Mouse (Mus musculus): Measurements from ENCODE around the gene Hhat.

Hhat gene

DNA sequence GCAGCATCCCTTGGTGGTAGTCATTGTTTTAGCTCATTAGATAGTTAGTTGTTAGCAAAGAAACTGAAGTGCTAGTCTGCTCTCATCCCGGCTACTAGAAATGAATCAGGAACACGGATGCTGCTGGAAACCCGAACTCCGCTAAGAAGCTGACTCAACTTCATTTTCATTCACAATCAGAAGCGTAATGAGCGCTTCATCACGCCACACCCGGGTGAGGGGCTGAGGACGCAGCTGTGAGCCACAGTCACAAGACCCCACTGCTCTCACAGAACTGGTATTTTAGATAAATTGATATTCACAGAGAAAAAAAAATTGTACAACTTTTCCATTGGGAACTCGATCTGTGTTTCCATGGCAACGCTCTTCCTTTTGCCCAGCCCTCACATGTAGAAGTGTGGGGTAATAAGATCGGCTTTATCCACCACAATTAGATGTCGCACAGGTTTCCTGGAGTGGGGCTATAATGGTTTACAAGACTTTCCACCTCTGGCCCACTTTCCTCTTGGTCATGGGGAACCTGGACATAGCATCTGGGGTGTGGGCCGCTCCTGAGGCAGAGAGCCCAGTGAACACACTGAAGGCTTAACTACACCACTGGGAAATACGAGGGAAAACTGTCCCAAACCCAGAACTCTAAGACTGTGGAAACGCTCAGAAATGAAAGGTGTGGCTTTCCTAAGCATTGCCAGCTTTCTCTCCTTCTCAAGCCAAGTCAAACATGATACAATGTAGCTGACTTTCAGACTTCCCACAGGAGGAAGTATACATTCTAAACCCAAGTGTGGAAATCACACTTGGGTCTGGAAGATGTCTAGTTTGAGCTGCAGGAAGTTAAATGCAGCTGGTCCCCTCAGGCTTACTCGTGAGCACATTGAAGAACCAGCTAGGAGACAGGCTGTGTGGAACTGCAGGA lies 14.3 kb upstream of the Hhat start:
- in situ Hi-C loops (cut with MboI, MseI) = no loop called here

GRCm38 (mm10) chr1:192784374-192784773 lies 13.4 kb upstream of the Hhat start:
- in situ Hi-C loops (cut with MboI, MseI) = loop anchor here in 1 of 2 experiments (5.0 kb wide), 1 partner anchor 338 kb away; no protein-coding TSS in a partner anchor

GRCm38 (mm10) chr1:192781256-192781655 lies 10.2 kb upstream of the Hhat start:
- in situ Hi-C loops (cut with MboI, MseI) = loop anchor here in 1 of 2 experiments (5.0 kb wide), 1 partner anchor 341 kb away; no protein-coding TSS in a partner anchor

DNA sequence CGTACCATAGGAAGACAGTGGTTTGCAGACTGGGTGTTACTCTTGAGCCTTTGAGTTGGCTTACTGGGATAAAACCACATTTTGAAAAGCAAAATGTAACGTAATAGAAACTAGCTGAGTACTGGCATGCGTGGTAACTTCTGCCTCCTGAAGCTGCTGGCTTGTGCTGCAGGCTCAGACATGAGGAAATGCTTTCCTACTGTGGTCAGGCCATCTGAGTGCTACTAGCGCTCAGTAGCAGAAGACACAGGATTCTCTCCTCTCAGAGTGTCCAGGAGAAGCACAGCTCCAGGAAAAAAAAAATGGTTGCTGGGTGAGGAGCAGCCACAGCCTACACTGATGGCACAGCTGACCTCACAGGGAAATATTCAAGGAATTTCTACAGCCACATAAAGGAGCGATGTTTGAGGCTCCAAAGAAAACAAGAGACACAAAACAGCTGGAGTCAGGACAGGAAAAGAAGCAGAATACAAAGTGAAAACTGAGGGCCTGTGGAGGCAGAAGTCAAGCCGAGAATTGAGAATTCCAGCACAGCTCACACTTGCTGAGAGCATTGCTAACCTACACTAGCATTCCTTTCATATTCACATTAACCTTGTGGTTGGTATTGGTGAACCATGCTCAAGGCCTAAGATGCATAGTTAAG lies 8.0 kb upstream of the Hhat start:
- in situ Hi-C loops (cut with MboI, MseI) = no loop called here

DNA sequence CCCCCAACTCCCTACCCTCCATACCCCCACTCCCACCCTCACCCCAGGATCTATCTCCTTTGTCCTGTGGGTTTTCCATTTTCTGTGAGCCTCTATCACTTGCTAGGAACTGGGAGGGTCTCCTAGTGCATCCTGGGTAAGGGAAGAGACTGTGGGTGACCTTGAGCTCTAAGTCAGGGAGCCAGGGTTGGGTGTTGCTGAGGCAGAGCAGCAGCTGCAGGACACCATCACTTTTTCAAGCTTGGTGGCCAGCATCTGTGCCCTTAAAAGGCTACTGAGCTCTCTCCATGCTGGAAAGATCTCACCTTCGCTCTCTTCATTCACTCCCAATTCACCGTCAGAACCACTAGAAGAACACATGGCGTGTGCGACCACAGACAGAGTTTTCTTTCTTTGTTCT lies 7.2 kb upstream of the Hhat start:
- in situ Hi-C loops (cut with MboI, MseI) = no loop called here

- in situ Hi-C loops (cut with MboI, MseI) = loop anchor here in 1 of 2 experiments (25.0 kb wide), 1 partner anchor 1358 kb away; the partner anchor contains the start of gene Ppp2r5a
Observed at GRCm38 (mm10) chr1:192770130-192770494, 911 bp downstream of the Hhat start.

GRCm38 (mm10) chr1:192765531-192765930 lies 5.5 kb downstream of the Hhat start:
- in situ Hi-C loops (cut with MboI, MseI) = loop anchor here in 1 of 2 experiments (25.0 kb wide), 1 partner anchor 1353 kb away; the partner anchor contains the start of gene Ppp2r5a

DNA sequence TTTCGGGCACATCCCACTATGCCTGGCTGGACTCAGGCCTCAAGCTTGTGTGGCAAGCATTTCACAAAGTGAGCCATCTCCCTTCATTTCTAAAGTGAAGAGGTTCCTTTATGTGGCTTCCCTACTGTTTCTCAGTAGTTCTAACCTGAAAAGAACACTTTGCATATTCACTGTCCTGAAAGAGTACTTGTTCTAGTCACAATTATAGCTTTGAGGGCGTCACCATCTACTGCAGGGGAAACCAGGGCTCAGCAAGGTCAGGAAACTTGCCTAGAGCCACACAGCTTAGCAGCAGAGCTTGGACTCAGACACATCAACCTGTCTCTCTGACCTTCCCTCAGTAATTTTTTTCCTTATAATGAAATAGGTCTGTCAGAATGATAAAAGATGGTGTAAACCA lies 6.5 kb downstream of the Hhat start:
- in situ Hi-C loops (cut with MboI, MseI) = loop anchor here in 1 of 2 experiments (5.0 to 25.0 kb wide), 2 partner anchors 1352 to 1447 kb away; partner anchors contain the start of genes Nenf and Ppp2r5a

GRCm38 (mm10) chr1:192762946-192763933 lies 7.8 kb downstream of the Hhat start:
- in situ Hi-C loops (cut with MboI, MseI) = loop anchor here in 1 of 2 experiments (5.0 to 25.0 kb wide), 2 partner anchors 1351 to 1446 kb away; partner anchors contain the start of genes Nenf and Ppp2r5a

DNA sequence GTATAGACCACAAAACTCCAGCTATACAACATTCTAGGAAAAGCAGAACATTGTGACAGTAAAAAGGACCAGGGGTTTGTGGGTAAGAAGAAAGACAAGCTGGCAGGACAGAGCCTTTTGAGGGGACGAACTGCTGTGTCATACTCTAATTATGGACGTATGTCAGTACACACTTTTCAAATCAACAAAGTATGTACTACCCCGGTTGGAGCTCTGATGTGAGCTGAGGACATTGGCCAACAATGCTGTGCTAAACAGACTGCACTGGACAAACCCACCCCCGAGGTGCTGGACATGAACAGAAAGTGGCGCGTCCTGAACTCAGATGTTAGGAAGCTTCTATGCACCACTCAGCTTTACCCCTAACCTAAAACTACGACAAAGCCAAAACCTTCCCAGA lies 14.3 kb downstream of the Hhat start:
- in situ Hi-C loops (cut with MboI, MseI) = loop anchor here in 1 of 2 experiments (25.0 kb wide), 1 partner anchor 1344 kb away; the partner anchor contains the start of gene Ppp2r5a

- in situ Hi-C loops (cut with MboI, MseI) = loop anchor here in 1 of 2 experiments (25.0 kb wide), 1 partner anchor 1344 kb away; the partner anchor contains the start of gene Ppp2r5a
Observed at GRCm38 (mm10) chr1:192755685-192756606, 15.1 kb downstream of the Hhat start.

DNA sequence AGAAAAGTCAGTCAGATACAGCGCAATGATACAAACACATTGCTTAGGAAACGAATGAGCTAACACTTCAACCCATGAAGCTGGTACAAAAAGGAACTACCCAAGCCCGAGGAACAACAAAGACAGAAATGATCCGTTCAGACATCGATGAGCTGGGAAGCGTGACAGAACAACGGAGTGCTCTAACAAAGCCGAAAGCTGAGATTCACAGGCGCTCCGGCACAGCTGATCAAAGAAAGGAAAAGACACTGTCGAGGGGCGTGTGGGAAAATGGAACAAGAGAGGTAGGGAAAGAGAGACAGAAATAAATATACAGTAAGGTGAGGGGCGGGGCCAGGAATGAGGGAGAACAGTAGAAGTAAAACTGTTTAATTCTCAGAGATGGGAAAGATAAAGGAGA lies 15.8 kb downstream of the Hhat start:
- in situ Hi-C loops (cut with MboI, MseI) = loop anchor here in 1 of 2 experiments (25.0 kb wide), 1 partner anchor 1343 kb away; the partner anchor contains the start of gene Ppp2r5a

GRCm38 (mm10) chr1:192754268-192754667 lies 16.8 kb downstream of the Hhat start:
- in situ Hi-C loops (cut with MboI, MseI) = loop anchor here in 1 of 2 experiments (25.0 kb wide), 1 partner anchor 1342 kb away; the partner anchor contains the start of gene Ppp2r5a

- in situ Hi-C loops (cut with MboI, MseI) = loop anchor here in 1 of 2 experiments (25.0 kb wide), 1 partner anchor 1341 kb away; the partner anchor contains the start of gene Ppp2r5a
Observed at GRCm38 (mm10) chr1:192752659-192753601, 18.1 kb downstream of the Hhat start.

- in situ Hi-C loops (cut with MboI, MseI) = loop anchor here in 1 of 2 experiments (25.0 kb wide), 1 partner anchor 1338 kb away; the partner anchor contains the start of gene Ppp2r5a
Observed at GRCm38 (mm10) chr1:192750042-192750437, 21.0 kb downstream of the Hhat start.

DNA sequence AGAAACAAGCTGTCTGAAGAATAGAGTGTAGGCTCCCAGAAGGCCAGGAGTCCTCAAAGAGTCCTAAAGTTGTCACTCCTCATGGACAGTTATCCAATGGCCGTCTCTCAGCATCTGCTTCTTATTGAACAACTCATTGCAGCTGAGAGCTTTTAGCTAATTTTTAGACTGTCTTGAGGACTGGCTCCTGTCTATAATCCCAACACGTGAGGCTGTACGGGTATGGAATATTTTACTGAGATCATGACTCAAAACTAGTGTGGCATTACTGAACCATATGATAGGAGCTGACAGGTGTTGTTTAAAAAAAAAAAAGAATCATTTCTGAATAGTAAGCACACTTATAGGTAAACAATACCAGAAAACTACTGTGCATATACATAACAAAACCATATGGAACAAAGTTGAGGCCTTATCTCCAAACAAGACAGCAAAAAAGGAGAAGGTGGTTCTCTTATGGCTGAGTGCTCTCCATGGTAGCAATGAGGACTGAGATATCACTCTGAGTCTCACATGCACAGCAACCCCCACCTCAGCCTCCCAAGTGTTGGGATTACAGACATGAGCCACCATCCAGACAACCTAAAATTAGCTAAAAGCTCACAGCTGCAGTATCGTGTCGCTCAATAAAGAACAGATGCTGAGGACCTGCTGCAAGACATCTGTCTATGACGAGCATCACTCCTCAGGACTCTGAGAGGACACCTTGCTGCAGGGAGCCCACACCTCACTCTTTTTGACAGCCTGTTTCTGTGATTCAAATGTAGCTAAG lies 21.6 kb downstream of the Hhat start:
- in situ Hi-C loops (cut with MboI, MseI) = loop anchor here (10.0 to 25.0 kb wide), 2 partner anchors 385 to 1337 kb away; partner anchors contain the start of genes Ppp2r5a (in 2 of the 2) and Diexf (in 1 of the 2)

DNA sequence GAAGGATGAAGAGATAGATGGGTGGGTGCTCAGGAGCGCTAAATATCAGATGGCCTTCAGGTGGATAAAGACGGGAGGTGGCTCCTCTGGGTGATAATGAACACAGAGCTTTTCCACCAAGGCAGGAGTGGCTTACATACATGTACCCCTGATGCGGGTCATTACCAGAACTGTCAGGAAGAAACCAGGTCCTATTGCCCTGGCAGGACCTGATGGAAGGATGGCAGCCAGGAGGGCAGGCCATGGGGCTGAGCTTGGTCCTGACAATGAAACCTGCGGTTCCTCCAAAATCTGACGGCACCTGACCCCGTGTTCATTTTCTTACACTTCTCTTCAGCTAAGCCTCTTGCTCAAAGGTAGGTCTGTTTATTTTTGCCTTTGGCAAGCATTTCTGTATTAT lies 24.8 kb downstream of the Hhat start:
- in situ Hi-C loops (cut with MboI, MseI) = loop anchor here in 1 of 2 experiments (10.0 to 25.0 kb wide), 2 partner anchors 389 to 1334 kb away; partner anchors contain the start of genes Diexf and Ppp2r5a

All from T-helper 17 cell (primary cell).